Mouse (Mus musculus) lung, embryonic 16.5 days (tissue): ENCODE results near the gene Fbln1. TPM values are rescaled to one million over a fixed set of nuclear protein-coding genes. Genes with fewer than 3 reads are reported as not detected.
A peak's percentile ranks its signal among the peaks of the same experiment; 100 is the strongest.

Source experiments
- ATAC-seq: fragments of 200-750 bp; cut with Nextera tagmentation; 2 replicates; pipeline ENCODE4 v1.8.0; 2017; ENCODE audit warnings: low read depth, mild to moderate bottlenecking, moderate library complexity
- H3K27ac ChIP-seq: fragments of 300-500 bp; sonication (generic); 2 replicates; pipeline ENCODE4 v1.5.1; 2014; ENCODE audit warnings: mild to moderate bottlenecking, control low read depth, low read length
- H3K27me3 ChIP-seq: fragments of 300-500 bp; sonication (generic); 2 replicates; pipeline ENCODE4 v1.6.1; 2014; ENCODE audit warnings: low read depth, low read length, mixed read lengths; ENCODE audit not compliant: control insufficient read depth, insufficient read depth
- H3K36me3 ChIP-seq: fragments of 300-500 bp; sonication (generic); 2 replicates; pipeline ENCODE4 v1.6.1; 2014; ENCODE audit warnings: low read length; ENCODE audit not compliant: control insufficient read depth, insufficient read depth
- H3K4me1 ChIP-seq: fragments of 300-500 bp; sonication (generic); replicated peaks from 2 replicates; pipeline ENCODE4 v1.6.1; 2014; ENCODE audit warnings: low read length, mixed read lengths; ENCODE audit not compliant: control insufficient read depth, insufficient read depth
- H3K4me2 ChIP-seq: fragments of 300-500 bp; sonication (generic); 2 replicates; pipeline ENCODE4 v1.6.1; 2014; ENCODE audit warnings: low read depth, low read length, control low read depth
- H3K4me3 ChIP-seq: fragments of 300-500 bp; sonication (generic); 2 replicates; pipeline ENCODE4 v1.5.1; 2014; ENCODE audit warnings: mild to moderate bottlenecking, low read length, control low read depth
- H3K9ac ChIP-seq: fragments of 300-500 bp; sonication (generic); 2 replicates; pipeline ENCODE4 v1.6.1; 2014; ENCODE audit warnings: low read length, control low read depth
- H3K9me3 ChIP-seq: fragments of 300-500 bp; sonication (generic); 2 replicates; pipeline ENCODE4 v1.6.1; 2016; ENCODE audit warnings: low read length; ENCODE audit not compliant: control insufficient read depth
- WGBS: fragments of 180-500 bp; shearing (Covaris S2); extraction: QIAGEN DNeasy Blood & Tissue Kit; methylation state at CpG from one replicate; pipeline ENCODE4 v1.1.7; 2014; 5-methylcytosine and 5-hydroxymethylcytosine counted together
- polyA plus RNA-seq: library from polyadenylated mRNA; unstranded; fragments of >200 nt; fragmentation: Nextera tagmentation; extraction: Ambion mirVana; gene quantifications from 2 replicates; pipeline ENCODE4 v1.2.1, GENCODE M21; 2015

Gene Fbln1
- polyA plus RNA-seq, 1 experiment from 2014 or later, result 237 TPM

GRCm38 (mm10) chr15:85284651-85285050 is 78.9 kb downstream of the Fbln1 start:
- H3K27me3 ChIP-seq, result no peaks in the 10 kb centered on the region
- H3K9me3 ChIP-seq, result no peaks in the 10 kb centered on the region
- no peak overlapping the region for H3K4me2 ChIP-seq
- H3K36me3 ChIP-seq, result peaks cover 3% of the 10 kb centered on the region; the same call in 1 of the 2 replicates
- no peak overlapping the region for H3K4me3 ChIP-seq
- 90% methylated on average over 6 of the region's 6 CpGs for WGBS
- no peaks in the 10 kb centered on the region for H3K4me1 ChIP-seq
- ATAC-seq, result no peak
- H3K27ac ChIP-seq, result no peak overlapping the region
- H3K9ac ChIP-seq, result no peak overlapping the region

DNA sequence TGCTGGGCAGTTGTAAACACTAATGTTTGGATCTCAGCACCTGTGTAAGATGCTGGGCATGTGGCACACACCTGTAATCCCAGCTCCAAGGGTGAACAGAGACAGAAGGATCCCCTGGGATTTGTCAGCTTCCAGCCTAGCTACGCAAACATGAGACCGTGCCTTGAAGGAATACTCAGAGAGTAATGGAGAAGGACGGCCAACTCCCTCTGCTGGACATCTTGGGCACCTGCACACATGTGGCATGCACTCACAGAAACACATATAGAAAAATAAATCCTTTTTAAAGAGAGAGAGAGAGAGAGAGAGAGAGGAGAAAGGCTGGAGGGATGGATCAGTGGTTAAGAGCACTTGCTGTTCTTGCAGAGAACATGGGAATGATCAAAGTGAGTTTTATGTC is 88.9 kb downstream of the Fbln1 start:
- Histone ChIP-seq H3K4me3 (no peak overlapping the region), H3K4me1 (peaks cover 15% of the 10 kb centered on the region), H3K9ac (no peak overlapping the region), H3K36me3 (no peaks in the 10 kb centered on the region), H3K27me3 (no peaks in the 10 kb centered on the region), H3K9me3 (no peaks in the 10 kb centered on the region), H3K4me2 (no peak overlapping the region), H3K27ac (no peak overlapping the region)
- WGBS, result 67% methylated on average over 3 of the region's 3 CpGs
- no peak for ATAC-seq

DNA sequence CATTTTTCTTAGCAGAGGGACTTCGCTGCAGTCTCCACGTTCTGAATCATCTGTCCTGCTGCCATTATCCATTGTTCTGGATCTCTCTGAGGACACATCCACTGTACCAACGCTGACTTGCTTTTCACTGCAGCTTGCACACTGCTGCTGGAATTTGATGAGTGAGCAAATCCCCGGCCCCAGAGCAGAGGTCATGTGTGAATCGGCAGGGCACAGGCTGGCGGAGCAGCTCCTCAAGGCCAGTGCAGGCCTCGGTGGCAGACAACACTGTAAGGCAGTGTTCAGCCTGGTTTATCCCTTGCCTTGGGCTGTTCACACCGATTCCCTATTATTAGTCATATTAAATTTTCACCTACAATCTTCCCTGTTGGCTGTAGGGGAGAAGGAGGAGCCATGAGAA is 89.8 kb downstream of the Fbln1 start:
- no peak overlapping the region for H3K4me3 ChIP-seq
- no peak for ATAC-seq
- 48% methylated on average over 8 of the region's 8 CpGs for WGBS
- H3K36me3 ChIP-seq, result no peaks in the 10 kb centered on the region
- H3K4me1 ChIP-seq, result peaks cover 15% of the 10 kb centered on the region
- H3K9ac ChIP-seq, result no peak overlapping the region
- no peaks in the 10 kb centered on the region for H3K27me3 ChIP-seq
- H3K27ac ChIP-seq, result no peak overlapping the region
- H3K4me2 ChIP-seq, result no peak overlapping the region
- H3K9me3 ChIP-seq, result no peaks in the 10 kb centered on the region

DNA sequence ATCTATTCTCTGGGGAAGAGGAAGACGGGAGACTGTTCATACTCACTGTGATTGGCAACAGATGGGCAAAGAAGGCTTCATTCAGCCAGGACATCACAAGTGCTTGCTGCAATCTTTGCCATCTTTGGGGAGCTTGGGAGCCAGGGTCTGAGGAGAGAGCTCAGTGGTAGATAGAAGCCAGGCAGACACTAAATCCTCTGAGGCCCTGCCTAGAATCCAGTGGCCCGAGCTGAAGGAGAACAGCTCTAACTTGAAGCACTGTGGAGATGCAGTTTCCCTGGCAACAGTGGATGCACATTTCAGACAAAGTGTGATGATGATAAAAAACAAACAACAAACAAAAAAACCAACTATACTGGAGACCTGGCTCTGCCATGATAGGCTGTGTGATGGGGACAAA is 90.2 kb downstream of the Fbln1 start:
- H3K4me1 ChIP-seq, result peaks cover 15% of the 10 kb centered on the region
- ATAC-seq, result no peak
- H3K27me3 ChIP-seq, result no peaks in the 10 kb centered on the region
- no peaks in the 10 kb centered on the region for H3K9me3 ChIP-seq
- no peak overlapping the region for H3K27ac ChIP-seq
- H3K4me3 ChIP-seq, result no peak overlapping the region
- WGBS, result 49% methylated on average over 2 of the region's 2 CpGs
- H3K9ac ChIP-seq, result no peak overlapping the region
- H3K36me3 ChIP-seq, result no peaks in the 10 kb centered on the region
- no peak overlapping the region for H3K4me2 ChIP-seq

DNA sequence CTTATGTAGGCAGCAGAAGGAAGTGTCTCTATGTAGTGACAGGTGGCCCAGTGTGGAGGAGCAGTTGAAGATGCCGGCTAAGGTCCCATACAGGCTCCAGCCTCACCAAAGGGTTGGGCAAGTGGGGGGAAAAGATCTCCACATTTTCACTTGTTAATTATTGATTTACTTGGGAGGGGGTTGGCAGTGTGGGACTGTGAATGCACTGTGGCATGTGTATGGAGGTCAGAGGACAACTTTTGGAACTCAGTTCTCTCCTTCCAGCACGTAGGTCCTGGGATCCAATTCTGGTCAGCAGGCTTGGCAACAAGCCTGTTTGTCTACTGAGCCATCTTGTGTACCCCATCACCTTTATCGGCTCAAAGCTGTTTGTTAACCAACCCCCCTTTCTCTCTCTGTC is 90.8 kb downstream of the Fbln1 start:
- no peaks in the 10 kb centered on the region for H3K9me3 ChIP-seq
- H3K27ac ChIP-seq, result no peak overlapping the region
- H3K27me3 ChIP-seq, result no peaks in the 10 kb centered on the region
- H3K4me2 ChIP-seq, result no peak overlapping the region
- no peaks in the 10 kb centered on the region for H3K36me3 ChIP-seq
- H3K4me1 ChIP-seq, result peaks cover 15% of the 10 kb centered on the region
- H3K9ac ChIP-seq, result no peak overlapping the region
- H3K4me3 ChIP-seq, result no peak overlapping the region
- 50% methylated on average over 3 of the region's 3 CpGs for WGBS
- no peak for ATAC-seq

- Histone ChIP-seq H3K27me3 (no peaks in the 10 kb centered on the region), H3K27ac (peak overlapping the region; percentile 86), H3K4me1 (peaks cover 15% of the 10 kb centered on the region), H3K36me3 (no peaks in the 10 kb centered on the region), H3K4me2 (peak overlapping the region; percentile 57), H3K9me3 (no peaks in the 10 kb centered on the region), H3K9ac (0 out of 2 replicates have a peak overlapping the region, but pooled peaks have one; percentile 41), H3K4me3 (peak overlapping the region; percentile 36)
- 23% methylated on average over 17 of the region's 17 CpGs for WGBS
- peak; percentile 75 for ATAC-seq
Observed at GRCm38 (mm10) chr15:85298167-85298781, 92.5 kb downstream of the Fbln1 start.

DNA sequence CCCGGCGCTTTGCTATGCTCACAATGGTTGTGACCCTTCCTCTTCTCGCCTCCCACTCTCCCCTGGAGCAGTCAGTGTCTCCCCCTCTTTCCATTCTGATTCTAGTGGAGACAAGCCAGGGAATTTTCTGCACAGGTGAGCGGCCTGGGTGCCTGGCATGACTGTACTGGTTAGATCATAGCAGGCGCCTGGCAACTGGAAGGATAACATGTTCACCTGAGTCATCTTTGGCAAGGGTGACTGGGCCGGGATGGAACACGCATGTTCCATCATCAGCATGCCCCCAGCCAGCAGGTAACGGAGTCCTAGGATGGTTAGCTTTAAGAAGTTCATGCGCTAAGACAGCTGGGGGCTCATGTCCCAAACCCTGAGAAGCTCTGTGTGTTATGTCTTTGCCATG is 93.2 kb downstream of the Fbln1 start:
- peak overlapping the region; percentile 86 for H3K27ac ChIP-seq
- 0 out of 2 replicates have a peak overlapping the region, but pooled peaks have one; percentile 2 for H3K9ac ChIP-seq
- 68% methylated on average over 9 of the region's 9 CpGs for WGBS
- no peaks in the 10 kb centered on the region for H3K9me3 ChIP-seq
- H3K4me3 ChIP-seq, result no peak overlapping the region
- H3K4me1 ChIP-seq, result peaks cover 15% of the 10 kb centered on the region
- no peak overlapping the region for H3K4me2 ChIP-seq
- no peaks in the 10 kb centered on the region for H3K36me3 ChIP-seq
- H3K27me3 ChIP-seq, result no peaks in the 10 kb centered on the region
- ATAC-seq, result peak; percentile 9; the same call in 1 of the 2 replicates

DNA sequence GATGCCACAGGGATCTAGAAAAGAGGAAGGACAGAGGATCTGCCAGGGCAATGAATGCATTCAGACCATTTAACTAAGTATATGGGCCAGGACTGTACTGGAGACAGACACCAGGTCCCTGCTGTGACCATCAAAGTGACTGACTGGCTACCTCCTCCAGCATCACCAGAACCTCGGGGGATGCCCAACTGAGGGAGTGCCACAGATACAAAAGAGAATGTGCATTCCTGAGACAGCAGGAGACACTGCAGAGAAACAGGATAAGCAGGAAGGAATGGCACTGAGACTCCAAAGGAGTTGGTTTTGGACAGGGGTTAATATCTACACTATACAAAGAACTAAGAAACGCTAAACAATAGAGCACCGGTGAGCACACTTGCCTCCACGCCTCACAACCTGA is 97.5 kb downstream of the Fbln1 start:
- H3K4me1 ChIP-seq, result peaks cover 4% of the 10 kb centered on the region
- no peak overlapping the region for H3K27ac ChIP-seq
- 77% methylated on average over 4 of the region's 4 CpGs for WGBS
- H3K9me3 ChIP-seq, result 0 out of 2 replicates have a peak, but pooled peaks cover 3% of the 10 kb centered on the region
- H3K9ac ChIP-seq, result no peak overlapping the region
- no peaks in the 10 kb centered on the region for H3K36me3 ChIP-seq
- no peaks in the 10 kb centered on the region for H3K27me3 ChIP-seq
- ATAC-seq, result no peak
- no peak overlapping the region for H3K4me2 ChIP-seq
- no peak overlapping the region for H3K4me3 ChIP-seq

- Histone ChIP-seq H3K9me3 (0 out of 2 replicates have a peak, but pooled peaks cover 3% of the 10 kb centered on the region), H3K4me3 (no peak overlapping the region), H3K36me3 (no peaks in the 10 kb centered on the region), H3K27ac (no peak overlapping the region), H3K4me2 (no peak overlapping the region), H3K4me1 (no peaks in the 10 kb centered on the region), H3K27me3 (no peaks in the 10 kb centered on the region), H3K9ac (no peak overlapping the region)
- 89% methylated on average over 4 of the region's 4 CpGs for WGBS
- no peak for ATAC-seq
Observed at GRCm38 (mm10) chr15:85303976-85304375, 98.2 kb downstream of the Fbln1 start.
